Comparison of ENCODE assay signal across 23 mouse cellular contexts in the genomic region with DNA sequence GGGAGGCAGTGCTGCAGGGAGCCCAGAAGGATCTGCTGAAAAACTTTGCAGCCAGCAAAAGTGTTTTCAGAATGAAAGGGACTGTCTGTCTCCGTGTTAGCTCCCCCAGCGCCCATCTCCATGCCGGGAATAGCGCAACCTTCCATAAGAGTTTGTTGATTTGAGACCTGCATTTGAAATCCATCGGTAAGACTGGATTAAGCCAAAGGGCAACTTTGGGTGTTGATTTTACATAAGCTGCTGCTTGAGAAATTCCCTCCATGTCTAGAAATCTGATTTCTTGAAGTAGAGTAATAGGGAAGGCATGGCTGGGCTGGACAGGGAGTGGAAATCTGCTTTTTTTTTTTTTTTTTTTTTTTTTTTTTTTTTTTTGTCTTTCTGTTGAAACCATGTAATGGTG.
"Had no signal": no experiment of that assay in that cellular context is flagged by ENCODE, and none has a peak within 500 bp of the region (broad histone marks: within the 10 kb centered on the region; RNA-seq: fewer than 3 reads in every experiment).

No protein-coding gene starts in this region.

- H3K4me2 ChIP-seq: liver, embryonic 13.5 days; midbrain, embryonic 15.5 days; neural tube, embryonic 12.5 days; neural tube, embryonic 15.5 days had no signal

- H3K9ac ChIP-seq: liver, embryonic 13.5 days; midbrain, embryonic 15.5 days; neural tube, embryonic 12.5 days; neural tube, embryonic 15.5 days had no signal

- H3K27me3 ChIP-seq: liver, embryonic 13.5 days; midbrain, embryonic 15.5 days; neural tube, embryonic 12.5 days; neural tube, embryonic 15.5 days had no signal

- H3K4me3 ChIP-seq: layer of hippocampus, adult 2 months; left cerebral cortex, adult 2 months; liver, embryonic 13.5 days; megakaryocyte, embryonic 14.5 days; midbrain, embryonic 10.5 days; midbrain, embryonic 15.5 days; neural tube, embryonic 12.5 days; neural tube, embryonic 15.5 days had no signal

- H3K27ac ChIP-seq: layer of hippocampus, adult 2 months; left cerebral cortex, adult 2 months; liver, embryonic 13.5 days; midbrain, embryonic 10.5 days; midbrain, embryonic 15.5 days; neural tube, embryonic 12.5 days; neural tube, embryonic 15.5 days; stomach, postnatal 0 days had no signal

- DNase-seq: kidney, adult 18-20 months; kidney, adult 9 months; kidney, postnatal 14 days; layer of hippocampus, adult 9-11 months; liver, embryonic 13.5 days; lung, adult 2 months; lung, postnatal 36 days; right cerebral cortex, adult 18-20 months; right cerebral cortex, postnatal 14 days; right cerebral cortex, postnatal 4 days; thymus, adult 2 months; thymus, postnatal 14 days; thymus, postnatal 4 days had no signal

- ATAC-seq: intestine, embryonic 16.5 days; lung, postnatal 0 days; midbrain, embryonic 15.5 days had no signal

- H3K9me3 ChIP-seq: liver, embryonic 13.5 days; megakaryocyte, embryonic 14.5 days; midbrain, embryonic 10.5 days; midbrain, embryonic 15.5 days; neural tube, embryonic 12.5 days; neural tube, embryonic 15.5 days had no signal

- H3K36me3 ChIP-seq: liver, embryonic 13.5 days; midbrain, embryonic 10.5 days; midbrain, embryonic 15.5 days; neural tube, embryonic 12.5 days; neural tube, embryonic 15.5 days had no signal
